Mouse (Mus musculus): ENCODE measurements around the gene Atg16l2.

GRCm38 (mm10) chr7:101330074-101330840, 28.2 kb upstream of the Atg16l2 start:
- TF ChIP-seq POLR2A (IDR thresholded peaks at IDR 0.05; ENCODE audit: borderline replicate concordance, extremely low read depth, low read depth, low read length) (no peak), CTCF (IDR thresholded peaks at IDR 0.05; ENCODE audit: insufficient read depth, low read length) (no peak)

All from lung, adult 2 months (tissue).